Mouse (Mus musculus): ENCODE results near the gene Rrbp1. TPM values are rescaled to one million over a fixed set of nuclear protein-coding genes. Genes with fewer than 3 reads are reported as not detected.

The Rrbp1 gene
- total and polyA plus RNA-seq, 2 experiments from 2014 or later, result 22.4 to 33.9 TPM

DNA sequence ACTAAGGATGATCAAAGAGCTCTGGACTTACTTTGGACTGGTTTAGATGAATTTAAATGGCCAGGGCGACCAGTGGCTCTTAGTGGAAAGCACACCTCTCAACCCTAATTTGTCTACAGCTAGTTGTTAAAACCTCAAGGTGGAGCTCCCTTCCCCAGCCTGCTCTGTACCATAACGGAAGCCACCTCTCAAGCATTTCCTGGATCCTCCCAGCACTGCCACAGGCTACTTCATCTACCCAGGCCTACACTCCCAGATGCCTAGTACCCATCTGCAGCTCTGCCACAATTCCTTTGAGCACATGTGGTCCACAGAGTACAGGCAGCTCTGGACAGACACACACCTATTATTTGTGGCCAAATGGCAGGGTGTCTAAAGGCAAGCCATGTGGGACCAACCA lies 27.6 kb downstream of the Rrbp1 start:
- TF ChIP-seq CTCF (IDR thresholded peaks at IDR 0.05), result no peak

DNA sequence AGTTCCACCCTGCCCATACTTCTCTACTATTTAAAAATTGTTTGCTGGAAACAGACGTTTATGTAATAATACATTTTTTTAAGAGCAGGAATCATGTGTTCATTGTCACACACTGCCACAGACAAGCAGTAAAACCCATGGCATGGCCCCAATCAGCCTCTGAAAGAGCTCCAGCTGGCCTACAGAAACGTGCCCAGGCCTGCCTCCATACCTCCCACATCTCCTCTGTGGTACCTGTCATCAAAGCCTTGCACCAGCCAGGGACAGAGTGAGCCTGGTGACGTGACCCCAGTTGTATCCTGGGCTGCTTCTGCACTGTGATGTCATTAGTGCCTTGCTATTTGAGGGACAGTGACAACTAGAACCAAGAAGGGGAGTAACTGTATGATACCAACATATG lies 28.2 kb downstream of the Rrbp1 start:
- no peaks in the 10 kb centered on the region for H3K4me1 ChIP-seq (ENCODE audit: insufficient read depth, low read length)
- peaks cover 5% of the 10 kb centered on the region; the same call in 1 of the 2 replicates for H3K36me3 ChIP-seq (ENCODE audit: insufficient read depth, low read length)
- H3K27me3 ChIP-seq (ENCODE audit: insufficient read depth, low read length), result no peaks in the 10 kb centered on the region
- ATAC-seq (ENCODE audit: low FRiP score) (no peak), DNase-seq (ENCODE audit: low spot score) (no peak)
- TF ChIP-seq CTCF (IDR thresholded peaks at IDR 0.05), result no peak
- H3K4me3 ChIP-seq (ENCODE audit: low read depth, low read length), result no peak overlapping the region
- no peaks in the 10 kb centered on the region for H3K9me3 ChIP-seq (ENCODE audit: low read length)
- 55% methylated on average over 3 of the region's 3 CpGs for WGBS
- no peak overlapping the region for H3K9ac ChIP-seq (replicated peaks; ENCODE audit: low read length, poor library complexity, severe bottlenecking)
- H3K27ac ChIP-seq (ENCODE audit: low read depth, low read length), result no peak overlapping the region
- H3K4me2 ChIP-seq (ENCODE audit: low read depth, low read length, poor library complexity, severe bottlenecking), result no peak overlapping the region

More for the DNA sequence above, 27.6 kb downstream of the Rrbp1 start:
- Histone ChIP-seq H3K36me3 (ENCODE audit: insufficient read depth, low read length) (peaks cover 5% of the 10 kb centered on the region; the same call in 1 of the 2 replicates), H3K27ac (ENCODE audit: low read depth, low read length) (no peak overlapping the region), H3K27me3 (ENCODE audit: insufficient read depth, low read length) (no peaks in the 10 kb centered on the region), H3K4me1 (ENCODE audit: insufficient read depth, low read length) (no peaks in the 10 kb centered on the region), H3K9me3 (ENCODE audit: low read length) (no peaks in the 10 kb centered on the region), H3K9ac (replicated peaks; ENCODE audit: low read length, poor library complexity, severe bottlenecking) (no peak overlapping the region), H3K4me2 (ENCODE audit: low read depth, low read length, poor library complexity, severe bottlenecking) (no peak overlapping the region), H3K4me3 (ENCODE audit: low read depth, low read length) (no peak overlapping the region)
- WGBS, result 74% methylated on average over 2 of the region's 2 CpGs
- DNase-seq (ENCODE audit: low spot score) (no peak), ATAC-seq (ENCODE audit: low FRiP score) (no peak)

DNA sequence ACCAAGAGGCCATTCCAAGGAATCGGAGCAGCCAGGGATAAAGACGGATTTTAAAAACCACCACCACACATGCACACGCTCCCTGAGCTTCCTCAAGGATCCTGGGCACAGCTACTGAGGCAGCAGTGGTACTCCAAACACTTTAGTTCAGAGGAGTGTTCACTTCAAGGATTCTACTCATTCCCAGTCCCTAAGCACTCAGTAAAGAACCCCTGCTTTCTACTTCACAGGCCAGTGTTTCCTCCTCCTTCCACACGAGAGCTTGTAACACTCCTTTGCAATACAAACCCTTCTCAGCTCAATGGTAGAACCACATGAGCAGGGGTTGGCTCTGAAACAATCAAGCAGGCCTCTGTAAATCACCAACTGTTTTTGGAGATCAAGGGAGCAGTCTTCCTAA lies 28.9 kb downstream of the Rrbp1 start:
- DNase-seq (ENCODE audit: low spot score) (no peak), ATAC-seq (ENCODE audit: low FRiP score) (no peak)
- Histone ChIP-seq H3K4me1 (ENCODE audit: insufficient read depth, low read length) (no peaks in the 10 kb centered on the region), H3K27me3 (ENCODE audit: insufficient read depth, low read length) (no peaks in the 10 kb centered on the region), H3K27ac (ENCODE audit: low read depth, low read length) (no peak overlapping the region), H3K4me2 (ENCODE audit: low read depth, low read length, poor library complexity, severe bottlenecking) (no peak overlapping the region), H3K36me3 (ENCODE audit: insufficient read depth, low read length) (peaks cover 5% of the 10 kb centered on the region; the same call in 1 of the 2 replicates), H3K9ac (replicated peaks; ENCODE audit: low read length, poor library complexity, severe bottlenecking) (no peak overlapping the region; the same call in 1 of the 2 replicates), H3K4me3 (ENCODE audit: low read depth, low read length) (no peak overlapping the region), H3K9me3 (ENCODE audit: low read length) (no peaks in the 10 kb centered on the region)
- no peak for TF ChIP-seq CTCF (IDR thresholded peaks at IDR 0.05)
- 86% methylated on average over 4 of the region's 4 CpGs for WGBS

DNA sequence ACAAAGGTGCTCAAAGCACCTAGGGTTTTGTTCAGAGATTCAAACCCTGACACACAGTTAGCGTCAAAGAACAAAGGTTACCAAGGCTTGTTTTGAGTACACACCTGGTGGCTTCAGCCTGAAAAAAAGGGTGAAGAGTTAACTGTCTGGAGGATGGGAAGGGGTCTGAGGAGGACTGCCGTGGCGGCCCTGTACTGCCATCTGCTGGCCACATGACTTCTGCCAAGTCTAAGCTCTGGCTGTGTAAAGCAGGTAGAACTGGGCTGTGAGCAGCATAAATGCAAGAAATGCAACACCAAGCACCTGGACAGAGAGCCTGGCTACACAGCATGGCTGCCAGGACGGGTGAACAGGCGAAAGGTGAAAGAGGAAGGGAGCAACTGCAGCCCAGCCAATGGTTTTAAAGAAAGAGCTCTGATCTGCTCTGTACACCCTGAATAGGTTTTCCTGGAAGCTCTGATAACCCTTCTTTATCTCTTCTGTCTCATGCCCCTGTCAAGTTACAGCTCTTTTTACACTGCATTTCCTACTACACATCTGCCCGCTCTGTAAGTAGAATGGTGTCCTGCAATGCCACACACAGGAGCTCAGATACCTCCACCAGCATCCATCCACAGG lies 30.2 kb downstream of the Rrbp1 start:
- Histone ChIP-seq H3K4me2 (ENCODE audit: low read depth, low read length, poor library complexity, severe bottlenecking) (no peak overlapping the region), H3K9me3 (ENCODE audit: low read length) (no peaks in the 10 kb centered on the region), H3K27me3 (ENCODE audit: insufficient read depth, low read length) (no peaks in the 10 kb centered on the region), H3K4me3 (ENCODE audit: low read depth, low read length) (no peak overlapping the region), H3K9ac (replicated peaks; ENCODE audit: low read length, poor library complexity, severe bottlenecking) (no peak overlapping the region), H3K27ac (ENCODE audit: low read depth, low read length) (no peak overlapping the region), H3K36me3 (ENCODE audit: insufficient read depth, low read length) (peaks cover 5% of the 10 kb centered on the region; the same call in 1 of the 2 replicates), H3K4me1 (ENCODE audit: insufficient read depth, low read length) (no peaks in the 10 kb centered on the region)
- WGBS, result 40% methylated on average over 6 of the region's 6 CpGs
- peak; percentile 84 for DNase-seq (ENCODE audit: low spot score)
- peak; percentile 86; the same call in 1 of the 2 replicates for ATAC-seq (ENCODE audit: low FRiP score)
- TF ChIP-seq CTCF (IDR thresholded peaks at IDR 0.05), result peak; percentile 95

DNA sequence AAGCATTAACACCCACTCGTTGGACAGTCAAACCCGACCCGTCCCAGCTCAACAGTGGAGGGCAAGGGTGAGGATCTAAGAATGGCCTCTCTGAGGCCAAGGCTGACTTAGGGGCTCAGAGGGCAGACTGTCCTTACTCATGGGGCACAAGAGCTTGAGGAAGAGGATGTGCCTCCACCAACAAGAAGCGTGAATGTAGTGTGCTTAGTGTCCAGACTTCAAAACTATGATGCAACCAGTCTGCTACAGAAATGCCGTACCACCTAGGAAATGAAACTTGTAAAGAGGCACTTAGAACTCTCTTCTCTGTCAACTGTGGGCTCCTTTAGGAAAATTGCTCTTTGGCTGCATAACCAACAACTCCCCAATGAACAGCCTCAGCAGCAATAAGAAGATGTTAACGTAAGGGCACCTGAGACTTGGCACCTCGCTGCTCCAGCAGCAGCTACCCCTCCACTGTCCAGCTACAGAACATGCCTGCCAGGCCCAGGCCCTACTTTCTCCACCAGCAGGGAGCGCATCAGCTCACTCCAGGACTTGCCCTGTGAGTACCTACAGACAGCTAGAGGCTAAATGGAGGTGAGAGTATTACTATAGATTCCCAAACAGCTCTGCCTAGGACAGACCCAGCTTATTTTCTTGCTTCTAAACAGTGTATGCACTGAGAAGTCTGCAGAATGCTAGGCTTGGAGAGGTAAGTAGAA lies 32.5 kb downstream of the Rrbp1 start:
- peak; percentile 26; the same call in 1 of the 2 replicates for TF ChIP-seq CTCF (IDR thresholded peaks at IDR 0.05)
- Histone ChIP-seq H3K27me3 (ENCODE audit: insufficient read depth, low read length) (no peaks in the 10 kb centered on the region), H3K36me3 (ENCODE audit: insufficient read depth, low read length) (no peaks in the 10 kb centered on the region), H3K9me3 (ENCODE audit: low read length) (no peaks in the 10 kb centered on the region), H3K4me2 (ENCODE audit: low read depth, low read length, poor library complexity, severe bottlenecking) (no peak overlapping the region), H3K4me3 (ENCODE audit: low read depth, low read length) (no peak overlapping the region), H3K9ac (replicated peaks; ENCODE audit: low read length, poor library complexity, severe bottlenecking) (no peak overlapping the region), H3K4me1 (ENCODE audit: insufficient read depth, low read length) (no peaks in the 10 kb centered on the region), H3K27ac (ENCODE audit: low read depth, low read length) (no peak overlapping the region)
- 93% methylated on average over 8 of the region's 8 CpGs for WGBS
- ATAC-seq (ENCODE audit: low FRiP score) (no peak), DNase-seq (ENCODE audit: low spot score) (no peak)

DNA sequence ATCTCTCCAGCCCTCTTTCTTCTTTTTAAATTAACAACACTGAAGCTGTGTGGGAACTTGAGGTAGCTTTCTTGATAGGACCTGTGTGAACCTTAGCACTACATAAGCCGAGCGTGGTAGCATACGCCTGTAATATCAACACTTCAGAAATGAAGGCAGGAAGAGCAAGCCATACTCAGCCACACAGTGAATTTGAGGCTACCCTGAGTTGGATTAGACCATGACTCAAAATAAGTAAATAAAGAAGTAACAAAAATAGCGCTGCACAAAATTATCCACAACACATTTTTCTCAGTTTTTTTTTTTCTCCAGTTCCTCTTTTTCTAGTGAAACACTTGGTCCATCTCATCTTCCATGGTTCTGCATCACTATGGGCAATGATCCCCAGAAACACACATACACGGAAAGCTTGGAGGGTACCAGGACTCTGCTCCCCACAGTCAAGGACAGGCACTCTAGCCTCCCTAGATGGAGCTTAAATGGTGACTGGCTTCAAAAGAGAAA lies 35.9 kb downstream of the Rrbp1 start:
- Histone ChIP-seq H3K27ac (ENCODE audit: low read depth, low read length) (no peak overlapping the region), H3K4me2 (ENCODE audit: low read depth, low read length, poor library complexity, severe bottlenecking) (no peak overlapping the region), H3K27me3 (ENCODE audit: insufficient read depth, low read length) (no peaks in the 10 kb centered on the region), H3K36me3 (ENCODE audit: insufficient read depth, low read length) (peaks cover 7% of the 10 kb centered on the region), H3K9ac (replicated peaks; ENCODE audit: low read length, poor library complexity, severe bottlenecking) (no peak overlapping the region), H3K4me1 (ENCODE audit: insufficient read depth, low read length) (no peaks in the 10 kb centered on the region), H3K9me3 (ENCODE audit: low read length) (no peaks in the 10 kb centered on the region), H3K4me3 (ENCODE audit: low read depth, low read length) (no peak overlapping the region)
- ATAC-seq (ENCODE audit: low FRiP score) (no peak), DNase-seq (ENCODE audit: low spot score) (no peak)
- no peak for TF ChIP-seq CTCF (IDR thresholded peaks at IDR 0.05)
- WGBS, result over 99% methylated on average over 5 of the region's 5 CpGs
